Mouse (Mus musculus) G1E-ER4 (cell line): Measurements from ENCODE around the gene Tenm2. TPM values are rescaled to one million over a fixed set of nuclear protein-coding genes. Genes with fewer than 3 reads are reported as not detected.

Experiments used
- GATA1 ChIP-seq: IDR thresholded peaks from one replicate; pipeline ENCODE4 v1.8.0; 2012; ENCODE audit warnings: low read length, inconsistent platforms
- polyA plus RNA-seq: library from polyadenylated mRNA; stranded (reverse); fragments of >175 nt; gene quantifications from 2 replicates; pipeline ENCODE4 v1.2.3, GENCODE M21; 2012

Gene Tenm2
- polyA plus RNA-seq, 1 experiment: not detected

DNA sequence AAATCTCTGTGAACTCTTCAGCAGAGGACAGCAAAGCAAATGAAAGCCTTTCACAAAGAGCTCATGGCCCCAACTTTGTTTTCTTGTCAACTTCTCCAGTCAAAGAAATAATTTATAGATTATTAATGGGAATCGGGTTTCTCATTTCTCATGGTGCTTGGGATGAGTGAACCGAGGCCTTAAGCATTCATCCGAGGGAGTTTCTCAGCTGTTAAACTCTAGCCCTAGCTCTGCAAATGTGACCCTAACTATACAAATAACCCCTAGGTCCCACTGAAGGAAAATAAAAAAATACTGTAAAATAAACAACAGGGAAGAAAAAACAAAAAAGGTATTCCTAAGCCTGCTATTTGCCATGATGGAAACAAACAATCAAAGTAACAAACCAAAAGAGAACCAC, 349.6 kb downstream of the Tenm2 start:
- TF ChIP-seq GATA1: no peak

DNA sequence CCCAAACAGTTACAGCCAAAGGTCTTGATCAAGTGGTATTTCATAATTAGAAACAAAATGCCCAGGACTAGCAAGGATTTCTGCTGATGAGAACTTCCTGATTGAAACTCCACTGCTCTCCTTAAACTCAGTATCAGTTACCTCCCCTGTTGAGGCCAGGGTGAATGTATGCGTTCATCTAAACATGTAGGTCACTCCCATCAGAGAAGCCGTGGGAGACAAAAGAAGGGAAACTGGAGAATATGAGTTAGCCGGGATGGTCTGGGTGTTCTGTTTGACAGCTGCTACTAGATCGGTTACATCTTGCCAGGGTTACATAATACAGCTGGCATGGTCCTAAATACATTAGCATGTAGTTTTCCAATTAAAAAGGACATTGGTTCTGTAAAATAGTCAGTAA, 362.8 kb downstream of the Tenm2 start:
- TF ChIP-seq GATA1: no peak

DNA sequence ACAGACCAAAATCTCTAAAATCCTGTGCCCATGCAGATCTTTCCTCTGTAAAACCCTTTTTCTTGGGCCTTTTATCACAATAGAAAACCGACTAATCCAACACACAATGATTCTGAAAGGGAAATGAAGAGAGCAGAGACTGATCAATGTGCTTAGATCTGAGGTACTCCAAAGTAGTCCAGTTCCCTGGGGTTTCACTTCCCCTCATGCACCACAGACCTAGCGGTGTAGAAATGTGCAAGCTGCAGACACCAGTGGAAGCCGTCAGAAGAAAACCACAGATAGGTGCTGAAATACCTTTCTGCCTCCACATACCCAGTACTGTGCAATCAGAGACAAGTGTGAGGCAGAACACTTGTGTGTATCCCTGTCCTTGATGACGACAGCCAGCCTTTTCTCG, 365.2 kb downstream of the Tenm2 start:
- TF ChIP-seq GATA1: no peak

DNA sequence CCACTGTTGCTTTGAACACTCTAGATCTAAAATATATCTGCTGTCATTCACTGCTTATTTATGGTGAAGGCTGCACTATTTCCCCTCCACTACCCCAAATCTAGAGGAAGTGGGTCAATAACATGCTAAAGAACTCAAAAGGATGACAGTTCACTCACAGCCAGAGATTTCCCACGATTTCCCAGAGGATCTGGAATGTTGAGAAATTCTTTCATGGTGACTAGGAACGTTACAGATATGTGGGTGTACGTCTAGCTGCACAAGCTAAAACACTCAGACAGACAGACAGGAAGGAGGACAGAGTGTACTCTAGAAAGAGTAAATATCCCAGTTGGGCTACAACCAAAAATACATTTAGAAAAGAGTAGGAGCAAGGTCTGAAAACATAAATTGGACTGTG, 384.1 kb downstream of the Tenm2 start:
- no peak for TF ChIP-seq GATA1

DNA sequence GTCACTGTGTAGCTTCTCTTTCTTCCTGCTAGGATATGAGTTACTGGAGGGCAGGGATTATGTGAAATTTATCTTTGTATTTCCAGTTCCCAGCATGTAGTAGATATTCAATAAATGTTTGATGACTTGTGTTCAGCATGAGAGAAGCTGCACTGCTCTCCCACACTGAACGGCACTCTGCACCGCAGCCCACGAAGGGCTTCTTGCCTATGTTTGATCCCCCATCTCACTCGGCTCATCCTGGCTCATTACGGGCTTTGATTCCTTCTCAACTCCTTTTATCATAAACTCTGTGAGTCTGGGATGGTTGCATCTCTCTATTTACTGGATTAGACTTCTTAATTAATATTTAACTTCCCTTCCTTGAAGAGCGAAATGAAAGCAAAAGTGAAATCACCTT, 388.3 kb downstream of the Tenm2 start:
- no peak for TF ChIP-seq GATA1

DNA sequence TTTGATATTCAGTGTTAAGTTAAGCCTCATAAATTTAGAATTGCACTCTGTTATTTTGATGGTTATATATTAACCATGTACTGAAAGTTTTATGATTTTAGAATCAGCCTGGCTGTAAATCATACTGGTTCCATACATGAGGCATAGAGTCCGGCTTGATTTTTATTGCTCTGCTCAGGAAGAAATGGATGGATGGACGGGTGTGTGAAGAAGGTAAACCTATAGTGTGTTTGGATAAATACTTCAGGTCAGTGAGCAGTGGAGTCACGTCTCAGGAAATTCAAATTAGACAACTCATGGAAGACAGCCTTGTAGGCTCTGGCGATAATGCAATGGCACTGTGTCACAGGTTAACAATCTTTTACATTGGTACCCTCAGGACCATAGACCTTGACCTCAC, 402.9 kb downstream of the Tenm2 start:
- TF ChIP-seq GATA1: no peak

DNA sequence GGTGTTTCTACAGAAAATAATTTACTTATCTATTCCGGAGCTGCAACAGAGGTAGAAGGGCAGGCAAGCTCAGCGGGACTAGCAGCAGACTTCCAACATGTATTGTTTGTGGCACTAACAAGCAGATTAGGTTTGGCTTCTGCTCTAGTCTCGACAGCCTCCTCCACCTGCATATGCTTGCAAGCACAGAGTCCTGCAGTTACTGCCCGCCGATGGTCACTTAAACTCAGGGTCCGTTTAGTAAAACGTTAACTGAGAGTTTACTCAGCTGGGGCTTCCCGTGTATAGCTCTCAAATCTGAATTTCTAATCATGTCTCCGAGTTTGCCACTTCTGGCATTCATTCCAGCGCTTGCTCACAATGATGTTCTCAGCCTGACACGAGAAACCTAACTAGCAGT, 404.3 kb downstream of the Tenm2 start:
- no peak for TF ChIP-seq GATA1

DNA sequence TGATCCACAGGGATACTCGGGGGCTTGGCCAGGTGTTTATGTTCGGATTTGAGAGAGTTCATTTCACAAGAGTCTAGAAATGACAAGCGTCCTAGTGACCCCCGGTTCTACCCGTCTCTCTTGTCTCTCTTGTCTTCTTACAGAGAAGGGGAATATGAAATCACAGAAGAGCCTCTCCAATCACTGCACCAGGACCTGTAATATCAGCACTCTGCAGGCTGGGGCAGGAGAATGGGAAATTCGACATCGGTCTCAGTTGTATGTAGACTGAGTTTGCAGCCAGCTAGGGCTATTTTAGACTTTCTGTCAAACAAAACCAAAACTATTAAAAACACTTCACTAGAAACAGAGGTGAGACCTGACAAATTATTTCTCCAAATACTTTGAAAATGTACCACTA, 411.1 kb downstream of the Tenm2 start:
- no peak for TF ChIP-seq GATA1

DNA sequence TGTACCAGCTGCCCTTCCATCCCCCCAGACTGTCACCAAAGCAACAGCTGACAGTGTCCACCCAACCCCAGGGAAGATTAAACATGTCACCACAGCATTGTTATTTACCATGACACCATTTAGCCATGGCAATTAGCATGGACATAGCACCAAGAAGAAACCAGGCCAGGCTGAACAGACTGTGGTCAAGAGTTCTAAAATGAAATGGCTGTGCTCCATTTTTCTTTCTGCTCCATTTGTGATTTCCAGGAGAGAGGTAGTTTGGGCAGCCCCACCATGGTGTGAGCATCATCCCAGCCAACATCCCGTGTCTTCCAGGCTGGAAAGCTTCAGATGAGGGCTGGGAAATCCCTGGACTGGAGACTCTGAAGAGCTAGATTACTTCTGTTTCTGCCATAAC, 431.1 kb downstream of the Tenm2 start:
- TF ChIP-seq GATA1: no peak

DNA sequence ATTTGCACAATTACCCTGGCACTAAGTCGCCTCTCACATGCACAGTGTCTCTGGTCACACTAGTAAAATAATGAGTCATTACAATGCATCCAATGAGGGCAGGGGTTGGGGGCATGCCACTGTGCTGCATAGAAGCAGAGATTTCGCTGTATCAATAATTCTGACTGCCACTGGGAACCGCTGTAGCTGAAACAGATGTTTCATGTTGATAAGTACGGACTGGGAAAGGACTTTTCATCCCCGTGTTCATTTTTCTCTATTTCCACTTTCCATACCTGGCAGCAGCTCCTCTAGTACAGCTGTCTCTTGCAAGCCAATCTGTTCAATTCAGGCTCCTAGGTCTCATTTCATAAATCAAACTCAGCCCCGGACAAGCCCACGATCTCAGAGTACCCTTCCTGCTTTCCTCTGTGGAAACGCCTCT, 433.5 kb downstream of the Tenm2 start:
- no peak for TF ChIP-seq GATA1

DNA sequence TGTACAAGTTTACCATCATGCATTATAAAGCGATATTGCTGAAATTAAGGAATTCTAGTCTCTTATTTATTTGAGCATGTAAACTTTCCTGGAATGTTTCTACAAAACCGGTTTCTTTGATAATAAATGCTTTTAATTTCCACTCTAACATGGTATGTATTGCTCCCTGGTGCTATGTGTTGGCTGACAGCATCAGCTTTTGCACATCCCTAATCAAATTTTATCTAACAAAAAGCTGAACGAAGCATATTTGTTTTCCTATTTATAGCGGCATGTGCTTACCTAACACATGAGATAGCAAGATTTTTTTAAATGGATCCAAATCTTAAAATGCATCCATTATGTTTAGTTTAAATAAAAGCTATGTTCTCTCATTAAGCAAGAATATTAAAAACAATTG, 434.1 kb downstream of the Tenm2 start:
- TF ChIP-seq GATA1: no peak

DNA sequence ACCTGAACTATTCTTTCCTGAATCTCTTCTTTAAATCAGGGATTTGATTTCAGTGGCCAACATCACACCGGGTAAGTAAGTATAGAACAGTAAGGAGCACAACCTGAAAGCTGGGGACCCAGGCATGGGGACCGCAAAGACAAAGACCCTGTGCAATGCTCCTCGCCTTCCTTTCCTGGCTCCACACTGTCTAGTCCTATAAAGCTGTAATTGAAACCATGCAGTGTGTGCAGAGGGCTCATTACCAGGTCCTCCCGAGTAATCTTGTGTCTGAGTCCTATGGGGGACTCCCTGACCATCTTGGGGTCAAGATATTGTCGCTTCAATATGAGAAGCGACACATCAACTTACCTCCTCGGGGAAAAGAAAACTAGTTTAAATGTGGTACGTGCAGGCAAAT, 436.4 kb downstream of the Tenm2 start:
- TF ChIP-seq GATA1: no peak

DNA sequence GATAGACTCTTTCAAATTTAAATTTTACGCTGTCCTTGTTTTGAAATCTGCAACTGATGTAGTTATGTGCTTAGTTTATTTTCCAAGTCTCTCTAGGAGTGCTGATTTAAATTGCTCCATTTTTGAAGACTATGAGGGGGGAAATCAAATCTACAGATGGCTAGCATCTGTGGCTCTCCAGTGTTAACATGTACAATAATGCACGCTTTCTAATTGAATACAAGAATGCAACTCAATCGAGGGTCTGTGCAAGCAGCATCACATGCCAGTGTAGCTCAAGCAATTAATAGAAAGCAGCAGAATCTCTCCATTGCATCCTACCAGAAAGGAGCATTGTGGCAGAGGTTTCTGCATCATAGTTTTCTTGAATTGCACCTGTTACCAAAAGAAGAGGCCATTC, 477.8 kb downstream of the Tenm2 start:
- TF ChIP-seq GATA1: no peak

DNA sequence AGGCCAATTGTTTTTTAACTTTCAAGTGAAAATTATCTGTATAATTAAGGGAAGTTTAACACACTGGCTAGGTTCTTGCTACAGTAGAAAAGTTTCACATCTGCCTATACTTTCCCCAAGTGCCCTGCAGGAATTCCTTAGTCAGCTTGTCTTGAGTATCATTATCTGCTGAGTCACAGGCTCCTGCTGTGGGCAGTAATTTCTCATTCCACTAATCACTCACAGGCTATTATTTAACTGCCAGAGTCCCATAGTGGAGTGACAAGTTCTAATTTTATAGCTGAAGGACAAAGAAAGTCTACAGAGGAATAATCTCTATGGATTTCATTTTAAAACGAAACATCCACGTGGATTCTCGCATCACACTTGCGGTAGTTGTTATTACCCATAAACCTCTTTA, 489.5 kb downstream of the Tenm2 start:
- TF ChIP-seq GATA1: no peak

DNA sequence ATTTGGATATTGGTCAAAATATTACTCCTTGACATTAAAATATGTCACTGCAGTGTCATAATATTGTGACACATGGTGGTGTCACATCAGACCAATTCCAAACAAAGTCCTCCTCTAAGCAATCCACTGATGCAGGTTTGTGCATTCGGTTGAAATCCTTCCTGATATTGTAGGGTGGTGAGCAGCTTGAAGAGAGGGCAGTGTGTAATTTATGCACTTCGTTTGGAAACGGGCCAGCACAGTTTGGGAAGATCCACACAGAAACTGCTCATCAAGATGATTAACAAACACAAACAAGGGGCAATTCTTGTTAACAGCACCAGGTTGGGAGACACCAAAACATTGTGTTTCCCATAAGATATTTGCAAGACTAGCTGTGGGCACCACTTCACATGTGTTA, 508.0 kb downstream of the Tenm2 start:
- TF ChIP-seq GATA1: no peak

DNA sequence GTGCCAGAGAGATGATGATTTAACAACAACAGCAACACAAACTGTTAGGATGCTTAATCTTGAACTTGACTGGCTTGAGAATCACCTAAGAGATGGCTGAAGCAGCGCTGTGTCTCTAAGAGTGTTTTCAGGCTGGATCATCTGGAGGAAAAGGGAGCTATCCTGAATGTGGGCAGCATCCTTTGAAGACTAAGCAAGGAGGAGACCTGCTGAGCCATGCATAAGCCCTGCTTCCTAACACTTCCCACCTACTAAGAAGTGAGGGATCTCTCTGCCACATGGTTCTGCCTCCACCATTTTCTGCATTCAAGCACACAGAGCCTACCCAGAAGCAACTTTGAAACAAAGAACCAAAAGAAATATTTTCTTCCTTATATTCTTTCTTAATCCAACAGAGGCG, 532.9 kb downstream of the Tenm2 start:
- no peak for TF ChIP-seq GATA1

DNA sequence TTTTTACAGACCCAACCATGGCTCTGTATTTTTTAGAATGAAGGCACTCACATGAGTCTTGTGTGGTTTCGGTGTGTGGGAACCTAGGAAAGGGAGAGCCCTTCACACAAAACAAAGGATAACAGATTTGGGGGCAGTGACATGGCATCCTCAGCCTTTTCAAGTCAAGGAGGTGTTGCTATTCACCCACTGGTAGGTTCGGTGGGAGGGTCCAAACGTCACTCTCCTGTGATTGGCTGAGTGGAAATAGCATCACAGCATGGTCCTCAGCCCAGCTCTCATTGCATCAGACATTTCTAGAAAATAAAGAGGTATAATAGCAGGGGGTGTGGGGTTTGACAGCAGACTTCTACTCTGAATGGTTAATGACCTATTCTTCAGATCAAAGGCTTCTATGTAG, 534.8 kb downstream of the Tenm2 start:
- no peak for TF ChIP-seq GATA1

DNA sequence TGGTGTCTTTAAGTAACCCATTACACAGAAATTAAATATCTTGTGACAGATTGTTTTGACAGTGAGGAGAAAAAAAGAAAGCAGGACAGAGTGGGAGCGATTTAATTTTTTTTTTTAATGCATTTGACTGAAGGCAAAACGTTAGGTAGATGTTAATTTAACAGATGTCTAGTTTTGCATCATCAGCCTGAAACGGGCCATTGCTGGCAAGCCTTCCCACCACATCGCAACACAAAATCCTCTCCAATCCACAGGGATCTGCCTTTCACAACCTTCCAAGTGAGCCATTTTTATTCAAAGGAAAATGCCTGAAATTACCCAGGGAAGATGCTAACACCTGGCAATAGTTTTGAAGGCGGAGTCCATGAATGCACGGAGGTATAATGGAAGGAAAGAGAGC, 535.6 kb downstream of the Tenm2 start:
- no peak for TF ChIP-seq GATA1

DNA sequence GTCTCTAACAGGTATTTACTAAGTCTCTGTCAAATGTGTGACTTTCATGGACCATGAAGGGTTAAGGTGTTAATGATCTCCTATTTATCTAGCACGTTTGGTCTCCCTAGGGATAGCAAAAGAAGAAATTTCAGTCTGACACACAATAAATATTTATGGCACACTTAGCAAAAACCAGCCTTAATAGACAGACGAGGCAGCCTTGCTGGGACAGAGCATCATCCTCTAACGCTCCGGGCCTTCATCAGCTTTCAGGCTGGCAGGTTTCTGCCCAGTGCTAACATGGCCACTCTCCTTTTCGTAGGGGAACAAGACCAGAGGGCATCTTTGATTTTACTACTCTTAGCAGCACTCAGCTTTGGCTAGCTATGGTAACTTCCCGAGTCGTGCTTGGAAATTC, 537.5 kb downstream of the Tenm2 start:
- TF ChIP-seq GATA1: no peak
